Mouse (Mus musculus): ENCODE measurements around the gene Cldn22.
A peak's percentile ranks its signal among the peaks of the same experiment; 100 is the strongest.

The Cldn22 gene

DNA sequence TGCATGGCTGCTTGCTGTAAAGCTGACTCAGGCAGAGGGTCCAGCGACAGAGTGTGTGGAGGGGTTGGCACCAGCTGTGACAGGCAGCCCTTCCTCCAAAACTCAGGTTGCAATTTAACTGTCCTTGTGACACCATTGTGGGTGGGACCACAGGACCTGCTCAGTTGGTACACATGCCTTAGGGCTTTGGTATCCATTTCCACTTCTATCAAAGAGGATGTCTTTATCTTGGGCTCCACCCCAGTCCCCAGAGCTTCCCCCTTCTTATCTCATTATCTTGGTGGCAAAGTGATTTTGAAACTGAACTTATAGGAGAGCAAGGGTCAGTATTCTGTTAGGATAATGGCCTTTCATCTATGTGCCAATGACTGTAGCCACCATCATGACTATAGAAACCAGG lies 9.7 kb downstream of the Cldn22 start:
- DNase-seq (ENCODE audit: extremely low spot score): no peak

DNA sequence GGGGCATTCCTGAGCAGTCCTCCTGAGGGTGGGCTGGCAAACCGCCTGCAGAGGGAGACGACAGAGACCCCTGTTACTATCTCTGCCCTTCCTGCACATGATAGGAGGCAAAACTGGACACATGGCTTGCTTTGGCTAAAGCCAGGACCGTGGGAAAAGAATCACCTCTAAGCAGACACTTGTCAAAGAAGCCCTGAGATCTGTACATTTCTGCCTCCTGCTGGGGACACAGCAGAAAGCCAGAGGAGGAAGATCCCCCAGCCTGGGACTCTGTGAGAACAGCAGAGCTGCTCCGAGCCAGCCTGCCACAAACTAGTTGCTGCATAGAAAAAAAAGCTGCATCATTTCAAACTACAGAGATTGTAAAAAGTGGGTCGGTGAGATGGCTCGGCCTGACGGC lies 18.8 kb downstream of the Cldn22 start:
- no peak for DNase-seq (ENCODE audit: extremely low spot score)

DNA sequence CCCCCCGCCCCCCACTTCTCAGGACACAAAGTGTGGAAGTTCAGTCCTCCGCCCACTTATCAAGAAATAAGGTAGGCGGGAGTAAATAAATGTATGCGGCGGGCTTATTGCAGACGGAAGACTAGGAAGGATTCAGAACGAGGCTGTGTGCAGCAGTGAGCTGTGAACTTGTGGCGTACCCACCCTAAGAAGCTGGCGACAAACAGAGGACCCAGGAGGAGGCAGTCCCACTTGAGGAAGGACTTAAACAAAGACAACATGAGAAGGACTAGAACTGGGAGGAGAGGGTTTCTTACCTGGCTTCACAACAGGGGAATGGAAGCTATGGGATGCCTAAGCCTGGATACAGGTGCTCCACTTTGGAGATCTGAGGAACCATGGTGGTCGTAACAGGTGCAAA lies 19.4 kb downstream of the Cldn22 start:
- DNase-seq (ENCODE audit: extremely low spot score): no peak

DNA sequence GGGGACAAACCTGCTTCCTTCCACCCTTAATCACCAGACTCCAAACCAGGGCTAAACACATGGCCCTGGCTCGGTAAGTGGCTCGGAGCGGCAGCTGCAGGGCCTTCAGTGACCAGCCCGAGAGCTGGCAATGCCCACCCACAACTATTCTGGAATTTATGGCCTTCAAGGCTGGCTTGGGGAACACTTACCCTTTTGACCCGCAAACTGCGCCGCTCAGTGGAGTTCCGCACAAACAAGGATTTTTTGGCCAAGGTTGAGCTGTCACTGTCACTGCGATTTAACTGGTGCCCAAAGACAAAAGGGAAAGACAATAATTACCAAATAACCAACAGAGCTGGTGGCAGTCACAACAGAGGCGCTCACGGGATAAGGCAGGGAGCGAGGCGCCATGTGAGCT lies 21.7 kb downstream of the Cldn22 start:
- DNase-seq (ENCODE audit: extremely low spot score): peak; percentile 15

DNA sequence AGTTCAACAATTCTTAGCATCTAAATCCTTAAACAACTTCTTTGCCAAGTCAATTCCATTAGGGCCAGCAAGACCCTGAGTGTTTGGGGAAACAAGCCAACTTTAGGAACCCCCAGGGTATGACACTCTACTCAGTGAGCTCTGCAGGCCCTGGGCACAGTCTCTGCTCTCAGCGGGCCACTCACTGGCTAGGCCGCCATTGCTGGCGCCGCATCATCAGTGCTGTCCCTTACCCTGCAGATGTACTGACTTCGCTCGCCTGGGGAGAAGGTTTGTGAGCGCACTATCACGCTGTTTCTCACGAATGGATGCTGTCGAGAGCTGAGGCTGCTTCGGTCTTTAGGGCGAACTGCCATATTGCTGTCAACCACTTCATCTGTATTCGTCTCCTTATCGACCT lies 22.9 kb downstream of the Cldn22 start:
- no peak for DNase-seq (ENCODE audit: extremely low spot score)

DNA sequence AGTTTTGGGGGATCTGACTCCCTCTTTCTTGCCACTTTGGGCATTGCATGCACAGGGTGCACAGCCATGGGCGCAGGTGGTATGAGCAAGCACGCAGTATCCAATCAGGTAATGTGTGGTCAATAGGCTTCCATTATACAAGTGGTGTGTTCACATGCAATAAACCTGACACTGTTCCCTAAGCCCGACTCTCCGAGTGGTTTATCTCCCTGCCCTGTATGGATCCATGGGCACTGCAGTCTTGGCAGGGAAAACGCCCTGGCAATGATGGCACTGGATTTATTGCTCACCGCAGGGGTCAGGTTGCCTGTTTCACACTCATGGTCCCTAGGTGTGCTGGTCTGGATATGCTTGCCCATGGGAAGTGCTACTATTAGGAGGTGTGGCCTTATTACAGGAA lies 23.6 kb downstream of the Cldn22 start:
- no peak for DNase-seq (ENCODE audit: extremely low spot score)

DNA sequence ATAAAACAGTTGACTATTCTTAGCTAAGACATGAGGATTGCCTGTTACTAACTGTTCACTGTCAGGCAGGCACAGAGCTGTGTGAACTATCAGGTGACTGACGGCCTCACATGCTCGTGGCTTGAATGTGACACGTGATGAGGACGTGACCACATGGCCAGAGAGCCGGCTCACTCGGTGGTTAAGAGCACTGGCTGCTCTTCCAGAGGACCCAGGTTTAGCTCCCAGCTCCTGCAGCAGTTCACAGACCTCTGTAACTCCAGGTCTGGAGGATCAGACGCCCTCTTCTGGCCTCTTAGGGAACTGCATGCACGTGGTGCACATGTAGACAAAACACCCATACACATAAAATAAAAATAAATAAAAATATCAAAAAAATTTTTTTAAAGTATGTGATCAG lies 25.6 kb downstream of the Cldn22 start:
- DNase-seq (ENCODE audit: extremely low spot score): no peak

DNA sequence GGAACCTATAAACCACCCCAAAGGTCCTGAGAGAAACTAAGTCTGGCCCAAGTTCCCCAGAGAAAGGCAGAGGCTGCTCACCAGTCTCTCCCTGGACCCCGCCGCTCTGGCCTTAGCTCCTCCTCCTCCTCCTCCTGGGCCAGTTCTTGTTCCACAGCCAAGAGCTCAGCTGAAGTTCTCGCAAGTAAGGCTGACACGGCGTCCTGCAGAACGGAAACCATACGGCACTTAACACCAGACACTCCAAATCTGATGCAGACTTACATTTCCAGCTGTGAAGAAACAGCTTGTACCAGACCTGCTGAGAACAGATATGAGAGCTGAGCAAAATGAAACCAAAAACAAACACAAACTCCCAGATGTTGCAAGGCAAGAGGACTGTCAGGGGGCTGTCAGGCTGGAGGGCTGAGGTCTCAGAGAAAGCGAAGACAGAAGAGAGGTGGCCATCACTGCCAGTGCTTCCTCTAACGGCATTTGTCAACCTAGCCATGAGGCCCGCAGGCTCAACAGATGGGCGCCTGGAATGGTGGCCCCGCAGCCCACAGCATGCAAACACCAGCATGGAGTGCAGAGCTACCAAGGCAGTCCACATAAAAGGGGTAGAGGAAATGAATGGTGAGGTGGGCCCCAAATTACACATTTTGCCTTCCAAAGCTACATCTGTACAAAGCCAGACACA lies 27.7 kb downstream of the Cldn22 start:
- peak; percentile 9 for DNase-seq (ENCODE audit: extremely low spot score)

DNA sequence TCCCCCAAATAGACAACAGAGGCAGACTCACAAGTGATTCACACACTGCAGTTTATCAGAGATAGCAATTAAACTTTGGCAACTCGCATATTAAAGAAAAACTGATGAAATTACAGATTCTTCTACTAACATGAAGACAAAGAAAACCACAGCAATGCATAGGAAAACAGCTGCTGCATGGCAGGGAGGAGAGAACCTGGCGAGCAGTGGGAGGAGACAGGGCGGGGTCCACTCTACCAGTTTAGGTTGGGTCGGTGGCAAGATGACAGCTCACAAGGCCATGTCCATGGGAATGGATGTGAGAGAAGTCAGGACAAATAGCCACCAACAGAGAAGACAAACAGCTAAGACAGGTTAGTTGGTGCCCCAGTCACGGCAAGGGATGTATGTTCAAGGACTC lies 28.5 kb downstream of the Cldn22 start:
- no peak for DNase-seq (ENCODE audit: extremely low spot score)

DNA sequence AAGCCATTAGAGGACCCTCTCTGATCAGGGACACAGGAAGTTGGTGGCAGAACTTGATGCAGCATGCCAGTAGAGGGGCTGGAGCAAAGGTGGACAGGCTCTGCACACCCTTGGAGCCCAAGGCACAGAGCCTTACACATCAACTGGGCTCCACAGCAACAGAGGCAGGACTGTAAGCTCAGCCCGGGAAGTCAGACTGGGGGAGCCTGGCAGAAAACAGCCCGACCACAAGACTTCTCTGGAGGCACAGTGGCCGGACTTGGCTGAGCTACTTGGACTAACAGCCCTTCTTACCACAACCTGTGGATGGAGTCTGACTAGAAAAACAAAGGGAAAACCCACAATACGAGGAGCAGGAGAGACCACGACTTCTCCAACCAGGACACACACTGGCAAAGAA lies 29.1 kb downstream of the Cldn22 start:
- DNase-seq (ENCODE audit: extremely low spot score): no peak

DNA sequence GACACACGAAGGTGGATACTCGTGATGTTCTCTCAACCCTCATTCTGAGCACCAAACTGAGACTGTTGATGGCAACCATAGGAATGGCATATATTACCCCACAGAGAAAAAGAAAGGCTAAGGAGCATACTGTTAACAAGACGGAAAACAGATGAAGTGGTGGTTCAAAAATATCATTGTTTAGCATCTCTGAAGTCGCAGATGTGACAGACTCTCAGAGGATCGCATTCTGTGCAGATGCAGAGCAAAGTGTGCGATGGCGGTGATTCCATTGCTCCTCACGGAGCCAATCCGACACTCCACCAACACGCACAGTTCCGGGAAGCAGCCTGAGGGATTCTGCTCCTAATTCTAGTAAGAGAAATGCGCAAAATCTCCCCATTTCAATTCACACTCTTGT lies 35.0 kb downstream of the Cldn22 start:
- DNase-seq (ENCODE audit: extremely low spot score): no peak

DNA sequence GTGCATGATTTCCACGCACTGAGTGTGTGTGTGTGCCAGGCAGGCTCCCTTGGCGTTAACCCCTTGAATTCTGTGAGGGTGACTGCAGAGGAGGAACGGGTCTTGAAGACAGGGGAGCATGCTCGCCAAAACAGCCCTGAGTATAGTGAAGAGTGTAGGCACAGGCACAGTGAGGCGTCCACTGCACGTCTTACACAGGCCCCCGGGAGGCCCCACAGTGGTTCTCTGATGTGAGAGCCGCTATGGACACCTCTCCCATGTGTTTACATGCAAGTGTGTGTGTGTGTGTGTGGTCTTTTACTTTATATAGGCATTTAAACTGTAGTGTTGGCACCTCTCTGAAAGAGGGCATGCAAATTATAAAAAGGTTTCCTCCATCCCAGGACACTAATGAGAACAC lies 42.3 kb downstream of the Cldn22 start:
- DNase-seq (ENCODE audit: extremely low spot score): no peak

DNA sequence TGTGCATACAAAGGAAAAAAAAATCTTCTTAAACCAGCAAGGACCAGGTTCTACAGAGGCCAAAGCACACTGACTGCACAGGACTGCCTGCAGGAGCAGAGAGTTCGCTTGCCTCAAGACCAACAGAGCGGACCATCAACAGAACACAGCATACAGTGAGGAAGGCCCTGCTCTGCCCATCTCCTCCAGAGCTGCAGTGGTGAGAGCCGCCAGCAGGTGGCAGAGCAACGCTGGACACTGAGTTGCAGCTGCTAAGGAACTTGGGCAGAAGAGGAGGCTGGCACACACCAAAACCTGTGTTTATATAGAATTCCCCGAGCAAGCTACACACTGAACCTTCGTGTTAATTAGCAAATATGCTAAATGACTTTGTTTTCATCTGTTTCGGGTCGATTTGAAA lies 42.8 kb downstream of the Cldn22 start:
- peak; percentile 80 for DNase-seq (ENCODE audit: extremely low spot score)

DNA sequence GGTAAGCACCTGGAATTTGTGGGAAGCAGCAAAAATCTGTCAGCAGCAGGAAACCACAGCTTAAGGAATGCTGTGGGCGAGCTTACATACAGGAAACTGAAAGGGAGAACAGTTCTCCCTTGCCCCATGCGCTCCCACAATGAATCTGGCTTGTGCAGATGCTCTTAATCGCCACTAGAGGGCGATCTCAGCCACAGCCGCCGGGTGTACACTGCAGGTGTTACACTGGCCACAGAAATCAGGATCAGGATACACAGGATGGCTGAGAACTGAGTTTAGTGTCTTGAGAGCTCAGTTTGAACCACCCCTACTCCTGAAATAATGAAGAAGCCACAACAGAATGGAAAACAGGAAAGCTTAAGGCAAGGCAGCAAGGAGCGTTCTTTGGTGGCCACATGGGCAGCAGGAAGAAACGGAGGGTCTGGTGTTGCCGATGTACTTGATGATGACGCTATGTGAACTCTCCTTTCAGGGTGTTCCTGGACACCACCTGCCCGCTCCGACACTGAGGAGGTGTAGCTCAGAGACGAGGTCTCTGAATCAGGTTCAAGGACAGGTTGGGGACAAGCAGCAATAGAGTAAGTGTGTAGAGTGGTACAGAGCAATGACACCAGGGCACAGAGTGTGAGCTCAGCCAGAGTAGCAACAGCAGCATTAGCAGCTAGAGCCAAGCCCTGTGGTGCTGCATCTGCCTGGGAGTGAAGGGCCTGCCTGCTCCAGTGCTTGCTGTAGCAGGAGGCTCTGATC lies 48.3 kb downstream of the Cldn22 start:
- peak; percentile 52 for DNase-seq (ENCODE audit: extremely low spot score)

DNA sequence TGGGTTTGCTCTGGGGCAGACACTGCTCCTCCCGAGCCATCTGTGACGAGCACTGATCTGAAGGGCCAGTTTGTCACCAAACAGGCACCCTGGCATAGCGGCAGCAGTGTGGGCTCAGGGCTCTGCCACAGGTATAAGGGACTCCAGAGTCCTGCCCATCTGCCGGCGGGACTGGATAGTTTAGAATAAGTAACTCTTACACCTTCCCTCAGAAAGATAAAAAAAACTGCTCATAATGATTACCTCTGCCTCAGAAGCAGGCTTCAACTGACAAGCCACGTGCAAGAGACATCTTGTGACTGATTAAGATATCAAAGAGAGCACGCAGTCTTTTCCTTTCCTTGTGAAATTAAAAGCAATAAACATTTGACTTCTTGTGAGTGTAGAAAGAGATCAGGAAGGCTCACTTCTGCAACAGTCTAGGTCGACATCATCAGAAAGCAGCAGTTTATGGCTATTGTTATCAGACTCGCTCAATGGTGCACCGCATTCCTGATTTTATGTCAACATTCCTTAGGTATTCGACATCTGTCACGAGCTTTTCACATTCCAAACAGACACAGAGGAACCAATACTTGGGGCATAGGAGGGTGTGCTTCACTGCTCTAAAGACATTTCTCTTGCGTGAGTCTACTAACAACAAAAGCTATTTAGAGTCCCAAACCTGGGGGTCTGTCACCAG lies 50.4 kb downstream of the Cldn22 start:
- no peak for DNase-seq (ENCODE audit: extremely low spot score)
